14 mouse cellular contexts compared by ENCODE assay signal in the genomic region with DNA sequence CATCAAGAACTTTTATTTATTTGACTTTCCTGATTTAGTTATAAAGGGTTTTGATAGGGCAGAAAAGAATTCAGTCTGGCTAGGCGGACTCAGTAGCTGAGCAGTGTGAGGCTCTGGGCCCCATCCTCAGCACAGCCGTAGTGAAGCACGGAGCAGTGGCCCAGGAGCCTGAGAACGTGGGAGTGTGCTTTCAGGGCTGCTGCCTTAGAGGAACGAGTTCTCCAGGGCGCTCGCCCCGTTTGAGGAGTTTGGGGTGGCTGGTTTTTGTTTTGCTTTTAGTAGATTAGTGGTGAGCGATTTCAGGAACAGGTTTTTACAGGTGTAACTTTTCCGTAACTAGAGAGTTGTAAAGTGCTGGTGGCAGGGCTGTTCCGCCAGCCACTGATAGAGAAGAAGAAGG. TPM values are rescaled to one million over a fixed set of nuclear protein-coding genes. Genes with fewer than 3 reads are reported as not detected.
DNase-seq lines count a peak whose midpoint lies in the region; ATAC-seq and TF ChIP-seq lines count a peak whose summit lies in the region.
"Had no signal": no experiment of that assay in that cellular context is flagged by ENCODE, and none has a peak within 500 bp of the region (broad histone marks: within the 10 kb centered on the region; RNA-seq: fewer than 3 reads in every experiment).

No protein-coding gene starts in this region.

- peak overlapping the region; percentile 28 for H3K27ac ChIP-seq in heart, embryonic 15.5 days
- H3K27ac ChIP-seq in heart, embryonic 11.5 days (ENCODE audit: low read depth, low read length): no peak overlapping the region
- H3K27ac ChIP-seq in liver, embryonic 11.5 days (ENCODE audit: low read depth, low read length): peak overlapping the region; percentile 16; the same call in 1 of the 2 replicates
- H3K27ac ChIP-seq in limb, embryonic 11.5 days (replicated peaks; ENCODE audit: low read depth, low read length): 0 out of 2 replicates have a peak overlapping the region, but pooled peaks have one; percentile 16
- H3K27ac ChIP-seq in stomach, postnatal 0 days (replicated peaks): peak overlapping the region; percentile 61; the same call in 1 of the 2 replicates
- H3K27ac ChIP-seq: macrophage; midbrain, embryonic 15.5 days; neural tube, embryonic 12.5 days had no signal

- no peaks in the 10 kb centered on the region for H3K9me3 ChIP-seq in heart, embryonic 15.5 days (replicated peaks)
- 0 out of 2 replicates have a peak, but pooled peaks cover under 1% of the 10 kb centered on the region for H3K9me3 ChIP-seq in heart, embryonic 11.5 days (replicated peaks; ENCODE audit: control insufficient read depth, low read length)
- H3K9me3 ChIP-seq in liver, embryonic 11.5 days (ENCODE audit: control insufficient read depth, low read length): 0 out of 2 replicates have a peak, but pooled peaks cover under 1% of the 10 kb centered on the region
- peaks cover 1% of the 10 kb centered on the region; the same call in 1 of the 2 replicates for H3K9me3 ChIP-seq in limb, embryonic 11.5 days (ENCODE audit: control insufficient read depth, low read length)
- H3K9me3 ChIP-seq in stomach, postnatal 0 days (ENCODE audit: control insufficient read depth, low read length): no peaks in the 10 kb centered on the region
- H3K9me3 ChIP-seq: midbrain, embryonic 15.5 days; neural tube, embryonic 12.5 days had no signal

- H3K9ac ChIP-seq in heart, embryonic 15.5 days: no peak overlapping the region
- H3K9ac ChIP-seq in heart, embryonic 11.5 days (ENCODE audit: low read depth, low read length): no peak overlapping the region
- H3K9ac ChIP-seq in liver, embryonic 11.5 days (ENCODE audit: low read depth, low read length): no peak overlapping the region; the same call in 1 of the 2 replicates
- H3K9ac ChIP-seq in limb, embryonic 11.5 days (ENCODE audit: low read length): peak overlapping the region; percentile 19; the same call in 1 of the 2 replicates
- H3K9ac ChIP-seq in stomach, postnatal 0 days (ENCODE audit: low read length): no peak overlapping the region; the same call in 1 of the 2 replicates
- H3K9ac ChIP-seq: midbrain, embryonic 15.5 days; neural tube, embryonic 12.5 days had no signal

- no peaks in the 10 kb centered on the region for H3K36me3 ChIP-seq in heart, embryonic 15.5 days
- H3K36me3 ChIP-seq in heart, embryonic 11.5 days (ENCODE audit: control insufficient read depth, insufficient read depth, low read length): no peaks in the 10 kb centered on the region
- H3K36me3 ChIP-seq in liver, embryonic 11.5 days (ENCODE audit: control insufficient read depth, insufficient read depth, low read length): no peaks in the 10 kb centered on the region
- H3K36me3 ChIP-seq in limb, embryonic 11.5 days (ENCODE audit: control insufficient read depth, insufficient read depth, low read length): no peaks in the 10 kb centered on the region
- no peaks in the 10 kb centered on the region for H3K36me3 ChIP-seq in stomach, postnatal 0 days (ENCODE audit: control insufficient read depth, insufficient read depth, low read length)
- H3K36me3 ChIP-seq: midbrain, embryonic 15.5 days; neural tube, embryonic 12.5 days had no signal

- ATAC-seq in heart, embryonic 15.5 days (replicated peaks; ENCODE audit: insufficient number of reproducible peaks, insufficient read depth, low FRiP score, low read depth): no peak
- ATAC-seq in heart, embryonic 11.5 days (replicated peaks; ENCODE audit: insufficient number of reproducible peaks, low FRiP score, low TSS enrichment): no peak
- ATAC-seq in liver, embryonic 11.5 days (replicated peaks; ENCODE audit: low FRiP score): no peak
- no peak for ATAC-seq in limb, embryonic 11.5 days (ENCODE audit: insufficient number of reproducible peaks, low FRiP score, low TSS enrichment, low read depth)
- ATAC-seq in stomach, postnatal 0 days (ENCODE audit: low FRiP score, low TSS enrichment): no peak
- no peak for ATAC-seq in erythroid progenitor cell, adult 5-6 weeks (replicated peaks; ENCODE audit: low FRiP score, poor library complexity, severe bottlenecking)
- ATAC-seq: hindbrain, embryonic 16.5 days; midbrain, embryonic 15.5 days had no signal

- peaks cover 77% of the 10 kb centered on the region for H3K4me1 ChIP-seq in heart, embryonic 15.5 days (replicated peaks)
- H3K4me1 ChIP-seq in heart, embryonic 11.5 days (ENCODE audit: control insufficient read depth, insufficient read depth, low read length): peaks cover 35% of the 10 kb centered on the region
- H3K4me1 ChIP-seq in liver, embryonic 11.5 days (replicated peaks; ENCODE audit: control insufficient read depth, insufficient read depth, low read length): peaks cover 85% of the 10 kb centered on the region
- H3K4me1 ChIP-seq in limb, embryonic 11.5 days (ENCODE audit: control insufficient read depth, insufficient read depth, low read length): peaks cover 64% of the 10 kb centered on the region
- H3K4me1 ChIP-seq in stomach, postnatal 0 days (replicated peaks; ENCODE audit: control insufficient read depth, insufficient read depth): peaks cover 16% of the 10 kb centered on the region; the same call in 1 of the 2 replicates

- TF ChIP-seq CTCF in stomach, postnatal 0 days (IDR thresholded peaks at IDR 0.05; ENCODE audit: low read depth): no peak

- H3K4me2 ChIP-seq in heart, embryonic 15.5 days: no peak overlapping the region
- H3K4me2 ChIP-seq in heart, embryonic 11.5 days: no peak overlapping the region
- H3K4me2 ChIP-seq in liver, embryonic 11.5 days: no peak overlapping the region; the same call in 1 of the 2 replicates
- H3K4me2 ChIP-seq in limb, embryonic 11.5 days (ENCODE audit: low read depth, severe bottlenecking): no peak overlapping the region
- peak overlapping the region; percentile 25; the same call in 1 of the 2 replicates for H3K4me2 ChIP-seq in stomach, postnatal 0 days (replicated peaks; ENCODE audit: low read depth)
- H3K4me2 ChIP-seq: midbrain, embryonic 15.5 days; neural tube, embryonic 12.5 days had no signal

- no peak overlapping the region for H3K4me3 ChIP-seq in heart, embryonic 15.5 days
- no peak overlapping the region for H3K4me3 ChIP-seq in heart, embryonic 11.5 days (ENCODE audit: low read depth, low read length)
- H3K4me3 ChIP-seq in liver, embryonic 11.5 days (ENCODE audit: low read depth, low read length): no peak overlapping the region
- H3K4me3 ChIP-seq in limb, embryonic 11.5 days (ENCODE audit: low read depth, low read length): no peak overlapping the region
- no peak overlapping the region; the same call in 1 of the 2 replicates for H3K4me3 ChIP-seq in stomach, postnatal 0 days (ENCODE audit: low read depth, low read length)
- H3K4me3 ChIP-seq: midbrain, embryonic 15.5 days; neural tube, embryonic 12.5 days had no signal

- no peaks in the 10 kb centered on the region for H3K27me3 ChIP-seq in heart, embryonic 15.5 days
- no peaks in the 10 kb centered on the region for H3K27me3 ChIP-seq in heart, embryonic 11.5 days (ENCODE audit: control insufficient read depth, insufficient read depth, low read length)
- H3K27me3 ChIP-seq in liver, embryonic 11.5 days (replicated peaks; ENCODE audit: control insufficient read depth, insufficient read depth, low read length): no peaks in the 10 kb centered on the region
- H3K27me3 ChIP-seq in limb, embryonic 11.5 days (ENCODE audit: control insufficient read depth, insufficient read depth, low read length): no peaks in the 10 kb centered on the region
- no peaks in the 10 kb centered on the region for H3K27me3 ChIP-seq in stomach, postnatal 0 days (ENCODE audit: control insufficient read depth, insufficient read depth, low read length)
- H3K27me3 ChIP-seq: midbrain, embryonic 15.5 days; neural tube, embryonic 12.5 days had no signal

- no peak for TF ChIP-seq EP300 in stomach, postnatal 0 days (optimal IDR thresholded peaks at IDR 0.05)

- WGBS in heart, embryonic 15.5 days: 58% methylated on average over 11 of the region's 11 CpGs
- WGBS in heart, embryonic 11.5 days (ENCODE audit: insufficient replicate concordance): 69% methylated on average over 11 of the region's 11 CpGs
- WGBS in liver, embryonic 11.5 days: 71% methylated on average over 11 of the region's 11 CpGs
- WGBS in limb, embryonic 11.5 days: 62% methylated on average over 11 of the region's 11 CpGs
- WGBS in stomach, postnatal 0 days: 56% methylated on average over 11 of the region's 11 CpGs

- no peak for DNase-seq in liver, embryonic 11.5 days (ENCODE audit: low spot score)
- no peak for DNase-seq in liver
- DNase-seq in limb, embryonic 11.5 days (ENCODE audit: low spot score): no peak
- DNase-seq in stomach, postnatal 0 days (ENCODE audit: low spot score): no peak
- DNase-seq in adrenal gland, postnatal 14 days: no peak
- DNase-seq: cerebellum, adult 9-10 months; layer of hippocampus, adult 9-11 months had no signal

RNA-seq across cellular contexts. Expression of a gene that starts 13.1 kb away (rescaled TPM):
- polyA plus RNA-seq in heart, embryonic 15.5 days (2015; fragmentation: Nextera tagmentation; extraction: Ambion mirVana): 49.9 and 57.6 TPM in 2 replicates
- 29.1 and 32.8 TPM in 2 replicates for polyA plus RNA-seq in heart, embryonic 11.5 days (2014; fragmentation: Nextera tagmentation; extraction: Ambion mirVana)
- 62.8 and 64.5 TPM in 2 replicates for polyA plus RNA-seq in liver, embryonic 11.5 days (2014; fragmentation: Nextera tagmentation; extraction: Ambion mirVana)
- polyA plus RNA-seq in limb, embryonic 11.5 days (2014; fragmentation: Nextera tagmentation; extraction: Ambion mirVana): 49.6 and 51.0 TPM in 2 replicates
- 32.7 and 34.6 TPM in 2 replicates for polyA plus RNA-seq in stomach, postnatal 0 days (2015; fragmentation: Nextera tagmentation; extraction: Ambion mirVana)
- 139 and 144 TPM in 2 replicates for total RNA-seq in adrenal gland, postnatal 14 days (2021)
- 42.2 and 63.7 TPM in 2 replicates for total RNA-seq in erythroid progenitor cell, adult 5-6 weeks (2015; ENCODE audit: low replicate concordance)
- total RNA-seq in erythroid progenitor cell, adult 5-6 weeks (2017; ENCODE audit: low replicate concordance): 53.3 and 72.6 TPM in 2 replicates
